Mouse (Mus musculus) small intestine, adult 2 months (tissue): ENCODE results near the gene Pnpla1.

Experiments
- CTCF ChIP-seq: fragments of 200-500 bp; IDR thresholded peaks from 2 replicates; pipeline ENCODE4 v1.5.1; 2012; ENCODE audit warnings: low read depth, mild to moderate bottlenecking, control low read depth, inconsistent platforms, low read length, moderate library complexity, mixed read lengths; ENCODE audit not compliant: insufficient replicate concordance, insufficient read length; ENCODE audit errors: extremely low read depth
- POLR2A ChIP-seq: fragments of 200-500 bp; IDR thresholded peaks from 2 replicates; pipeline ENCODE4 v1.6.1; 2012; ENCODE audit warnings: low read depth, mild to moderate bottlenecking, control low read depth, inconsistent platforms, low read length, moderate library complexity

DNA sequence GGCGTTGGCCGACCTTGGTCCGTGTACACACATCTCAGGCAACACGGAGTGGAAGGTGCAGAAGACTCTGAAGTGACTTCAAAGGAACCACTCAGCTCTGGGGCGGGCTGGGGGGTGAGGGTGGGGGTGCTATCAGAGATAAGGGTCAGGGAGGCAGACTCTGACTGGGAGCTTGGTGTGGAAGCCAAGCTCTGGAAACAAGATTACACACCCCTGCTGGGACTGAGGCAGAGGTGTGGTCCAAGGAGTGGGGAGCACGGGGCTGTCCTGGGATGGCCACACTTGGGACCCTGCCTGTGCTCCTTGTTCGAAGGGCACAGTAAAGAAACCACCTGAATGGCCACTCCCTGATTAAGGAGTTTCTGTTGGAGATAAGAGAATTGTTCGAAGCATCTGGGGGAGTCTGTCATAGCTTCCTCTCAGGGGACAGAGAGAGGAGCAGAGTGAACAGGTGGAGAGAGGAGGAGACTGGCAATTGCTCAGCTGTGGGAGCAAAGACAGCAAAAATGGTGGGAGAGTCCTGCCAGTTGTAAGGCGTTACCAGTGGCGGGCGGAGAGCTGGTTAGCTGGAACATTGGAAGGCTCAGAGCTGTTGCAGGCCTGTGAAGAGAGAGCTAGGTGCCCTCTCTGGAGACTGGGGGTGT, 11.1 kb upstream of the Pnpla1 start:
- no peak for TF ChIP-seq CTCF
- TF ChIP-seq POLR2A: peak; percentile 57; the same call in 1 of the 2 replicates
